Mouse (Mus musculus) adrenal gland (tissue): ENCODE data around the gene Gm9887.

ENCODE experiments used
- intact Hi-C: fragments of 180-260 bp; cut with DNase I; formaldehyde crosslinking; loops from one replicate; pipeline ENCODE4 v1.15.1; 2025
- long read RNA-seq, 2 experiments: library from polyadenylated mRNA; unstranded; transcript quantifications; one replicate each; pipeline ENCODE4 v2.0.0; 2020; ENCODE audit warnings: borderline replicate concordance in 1 of 2; ENCODE audit not compliant: insufficient replicate concordance in 1 of 2

The Gm9887 gene
- long read RNA-seq, experiment 1: 0 reads
- long read RNA-seq, experiment 2, partial matches to known transcripts: 0 of 2 reads
- long read RNA-seq, experiment 2, other reads (novel, unspliced or antisense): 0 of 2 reads

DNA sequence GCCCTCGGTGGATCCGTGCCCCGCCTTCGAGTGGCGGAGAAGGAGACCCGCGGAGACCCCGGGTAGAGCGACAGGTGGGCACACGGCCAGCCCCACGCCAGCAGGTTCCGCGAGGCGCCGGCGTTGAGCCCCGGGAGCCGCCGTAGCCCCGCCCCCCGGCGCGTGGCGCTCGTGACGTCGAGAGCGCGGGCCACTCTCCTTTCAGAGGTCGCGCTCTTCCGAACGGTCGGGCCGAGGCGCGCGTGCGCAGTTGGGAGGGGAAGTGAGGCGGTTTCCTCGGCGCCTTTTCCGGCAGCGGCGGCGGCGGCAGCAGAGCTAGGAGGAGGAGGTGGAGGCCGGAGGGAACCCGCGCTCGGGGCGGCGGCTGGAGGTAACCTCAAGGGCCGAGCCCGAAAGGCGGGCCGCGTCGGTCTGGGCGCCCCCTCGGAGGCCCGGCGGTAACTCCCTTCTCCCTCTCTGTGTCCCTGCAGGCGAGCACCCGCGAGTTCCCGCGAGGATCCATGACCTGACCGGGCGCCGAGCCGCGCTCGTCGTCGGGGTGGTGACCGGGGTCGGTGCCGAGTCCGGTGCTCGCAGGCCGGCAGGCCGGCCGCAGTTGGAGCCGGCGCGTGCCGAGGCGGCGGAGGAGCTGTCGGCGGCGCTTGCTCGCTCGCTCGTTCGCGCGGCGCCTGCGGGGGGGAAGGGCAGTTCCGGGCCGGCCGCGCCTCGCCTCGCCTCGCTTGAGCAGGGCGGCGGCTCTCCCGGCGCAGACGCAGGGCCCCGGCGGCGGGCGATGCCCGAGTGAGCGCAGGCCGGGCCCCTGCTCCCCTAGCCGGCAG, at the start of gene Gm9887, which contains the start of gene Arf6:
TSS of gene Gm9887 (minus strand) at position 605 of the 818 bp plus-strand sequence.
TSS of gene Arf6 (plus strand) at position 297 of the 818 bp plus-strand sequence.
- intact Hi-C loops: loop anchor here (10.0 kb wide), 2 partner anchors 83 to 203 kb away; no protein-coding TSS in a partner anchor

DNA sequence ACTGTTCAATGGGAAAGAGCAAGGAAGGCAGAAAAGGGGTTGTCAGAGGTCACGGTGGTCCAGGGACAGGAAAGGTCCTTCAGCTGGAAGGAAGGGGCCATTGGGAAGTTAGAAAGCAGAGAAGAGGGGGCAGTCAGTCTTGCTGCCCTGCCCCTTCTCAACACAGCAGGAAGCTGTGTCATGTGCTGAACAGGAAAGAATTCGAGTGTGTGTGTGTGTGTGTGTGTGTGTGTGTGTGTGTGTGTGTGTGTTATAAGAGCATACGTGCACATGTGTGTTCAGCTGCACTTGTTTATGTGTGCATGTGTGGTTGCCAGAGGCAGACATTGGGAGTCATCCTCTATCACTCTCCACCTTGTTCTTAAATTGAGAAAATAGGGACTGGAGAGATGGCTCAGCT, 48.5 kb upstream of the Gm9887 start:
- intact Hi-C loops: no loop called here

- intact Hi-C loops: no loop called here
Measured at GRCm38 (mm10) chr12:69419606-69420005, 47.3 kb upstream of the Gm9887 start.

DNA sequence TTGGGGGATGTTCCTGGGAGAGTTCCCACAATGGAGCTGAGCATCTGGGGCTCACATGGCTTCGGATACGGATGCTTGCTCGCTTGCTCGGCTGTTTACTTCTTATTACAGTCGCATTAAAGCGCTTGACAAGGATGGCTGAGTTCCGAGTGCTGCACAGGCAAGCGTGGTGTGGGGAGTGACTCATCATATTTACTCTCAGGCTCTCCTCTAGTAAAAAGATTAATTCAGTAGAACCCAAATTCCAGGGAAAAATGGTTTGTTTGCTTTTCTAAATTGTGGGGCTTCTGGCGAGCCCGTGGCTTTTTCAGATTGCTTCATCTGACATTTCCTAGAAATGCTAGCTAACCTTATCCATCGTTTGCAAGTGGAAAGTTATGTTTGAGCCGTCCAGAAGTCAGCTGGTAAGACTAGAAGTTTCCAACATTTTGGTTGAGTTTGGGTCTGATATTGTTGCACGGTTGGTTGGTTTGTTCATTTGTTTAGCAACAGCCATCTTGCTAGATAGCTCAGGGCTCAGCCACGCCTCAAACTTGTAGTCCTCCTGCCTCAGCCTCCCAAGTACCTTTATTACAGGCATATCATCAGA, 46.9 kb upstream of the Gm9887 start:
- intact Hi-C loops: no loop called here

DNA sequence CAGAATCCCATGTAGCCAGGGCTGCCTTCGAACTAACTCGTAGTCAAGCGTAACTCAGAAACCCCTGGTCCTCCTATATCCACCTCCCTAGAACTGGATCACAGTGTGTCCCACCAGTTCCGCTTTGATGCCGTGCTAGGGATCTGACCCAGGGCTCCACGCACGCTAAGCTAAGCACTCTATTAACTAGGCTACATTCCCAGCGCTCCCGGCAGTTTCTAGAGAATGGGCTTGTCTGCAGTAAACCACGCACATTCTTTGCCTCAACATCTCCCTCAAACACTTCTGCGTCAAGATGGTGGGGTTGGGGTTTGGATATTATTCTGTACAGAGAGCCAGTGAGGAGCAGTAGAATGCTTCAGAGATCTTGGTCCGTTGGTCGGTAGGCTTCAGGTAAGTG, 46.3 kb upstream of the Gm9887 start:
- intact Hi-C loops: no loop called here

DNA sequence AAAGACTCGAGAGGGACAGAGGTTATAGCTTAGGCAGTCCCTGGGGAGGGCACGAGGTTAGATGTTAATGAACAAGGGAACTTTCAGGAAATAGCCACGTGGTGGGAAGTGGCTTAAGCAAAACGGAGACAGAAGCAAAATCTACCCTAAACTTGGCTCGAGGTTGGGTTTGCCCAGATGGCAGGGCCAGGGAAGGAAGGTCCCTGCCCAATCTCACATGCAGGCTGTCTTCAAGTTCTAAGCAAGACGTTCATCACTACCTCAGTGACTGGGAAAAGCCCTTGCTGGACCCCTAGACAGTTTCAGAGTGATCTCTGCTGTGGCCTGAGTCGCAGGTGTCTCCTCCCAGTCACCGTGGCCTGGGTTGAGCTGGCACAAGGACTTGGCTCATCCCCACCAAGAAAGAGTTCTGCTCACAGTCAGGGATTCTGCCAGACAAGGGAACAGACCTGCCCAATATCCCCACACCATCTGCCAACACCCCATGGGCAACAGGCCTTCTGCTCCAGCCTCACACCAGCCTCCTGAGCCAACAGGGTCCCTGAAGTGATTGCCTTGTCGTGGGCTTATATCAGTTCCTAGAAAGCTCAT, 45.5 kb upstream of the Gm9887 start:
- intact Hi-C loops: no loop called here

- intact Hi-C loops: no loop called here
Measured at GRCm38 (mm10) chr12:69416793-69417192, 44.5 kb upstream of the Gm9887 start.

DNA sequence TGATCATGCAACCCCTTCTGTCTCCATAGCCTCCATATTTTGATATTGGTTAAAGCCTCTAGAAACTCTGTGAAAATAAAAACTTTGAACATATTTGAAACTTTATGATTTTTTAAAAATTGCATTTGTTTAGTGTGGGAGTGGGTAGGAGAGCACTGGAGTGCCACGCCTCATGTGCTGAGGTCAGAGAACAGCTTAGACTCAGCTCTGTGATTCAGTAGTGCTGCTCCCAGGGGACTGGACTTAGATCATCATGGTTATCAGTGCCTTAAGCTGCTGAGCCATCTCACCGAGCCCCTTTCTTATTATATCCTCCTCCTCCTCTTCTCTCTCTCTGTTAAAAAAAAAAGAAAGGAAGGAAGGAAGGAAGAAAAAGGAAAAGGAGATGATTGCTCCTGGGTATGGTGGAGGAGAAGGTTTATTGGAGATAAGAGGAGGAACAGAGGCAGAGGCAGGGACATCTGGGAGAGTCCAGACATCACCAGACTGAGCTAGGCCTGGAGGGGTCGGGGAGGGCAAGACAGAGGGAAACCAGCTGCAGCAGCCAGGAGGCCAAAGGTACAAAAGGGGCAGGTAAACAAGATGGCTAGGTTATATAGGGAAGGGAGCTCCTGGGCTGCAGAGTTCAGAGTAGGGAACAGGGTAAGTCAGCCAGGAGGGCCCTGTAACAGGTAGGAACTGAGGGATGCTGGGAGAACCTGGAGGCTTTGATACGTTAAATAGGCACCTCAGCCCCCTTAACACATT, 42.7 kb upstream of the Gm9887 start:
- intact Hi-C loops: no loop called here

- intact Hi-C loops: no loop called here
Measured at GRCm38 (mm10) chr12:69413303-69413702, 41.0 kb upstream of the Gm9887 start.

GRCm38 (mm10) chr12:69411936-69412335, 39.7 kb upstream of the Gm9887 start:
- intact Hi-C loops: no loop called here

DNA sequence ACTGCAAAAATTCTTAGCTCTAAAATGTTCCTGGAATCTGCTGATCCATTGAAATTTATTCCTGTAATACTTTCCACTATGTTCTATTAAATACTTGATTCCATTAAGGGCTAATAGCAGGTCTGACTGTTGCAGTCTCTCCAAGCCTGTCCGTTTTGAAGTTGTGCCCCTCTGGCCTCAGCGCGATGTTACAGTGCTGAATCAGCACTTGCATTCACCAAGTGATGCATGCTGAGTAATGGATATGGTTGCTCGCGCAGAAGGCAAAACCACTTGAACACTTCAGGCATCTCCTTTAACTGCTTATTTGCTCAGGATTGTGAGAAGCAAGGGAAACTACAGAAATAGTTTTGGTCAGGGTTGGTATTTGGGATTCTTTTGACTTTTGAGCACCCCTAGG, 38.5 kb upstream of the Gm9887 start:
- intact Hi-C loops: no loop called here

DNA sequence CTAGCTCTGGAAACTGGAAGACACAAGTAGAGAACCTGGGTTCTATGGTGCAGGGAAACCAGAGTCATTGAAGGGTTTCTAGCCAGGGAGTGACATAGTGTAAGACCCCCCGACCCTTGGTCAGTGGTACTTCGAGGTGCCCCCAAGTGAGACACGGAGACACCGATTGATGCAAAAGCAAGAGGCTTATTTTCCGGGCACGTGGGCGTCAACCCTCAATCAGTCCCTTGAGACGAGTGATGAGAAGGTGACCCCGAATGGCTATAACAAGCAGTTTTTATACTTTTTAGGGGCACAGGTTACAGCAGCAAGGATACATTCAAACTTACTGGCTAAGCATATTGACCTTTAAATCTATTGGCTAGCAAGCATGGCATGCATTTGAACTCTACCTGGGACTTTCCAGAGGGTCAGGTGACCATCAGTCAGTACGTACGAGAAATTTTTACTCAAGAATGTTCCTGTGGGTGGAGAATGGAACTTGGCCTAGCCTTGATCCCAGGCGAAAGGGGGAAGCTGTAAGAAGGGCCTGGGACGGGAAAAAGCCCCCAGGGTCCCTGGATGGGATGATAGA, 30.4 kb upstream of the Gm9887 start:
- intact Hi-C loops: no loop called here

GRCm38 (mm10) chr12:69402100-69402499, 29.8 kb upstream of the Gm9887 start:
- intact Hi-C loops: no loop called here

GRCm38 (mm10) chr12:69400871-69401286, 28.6 kb upstream of the Gm9887 start:
- intact Hi-C loops: no loop called here

DNA sequence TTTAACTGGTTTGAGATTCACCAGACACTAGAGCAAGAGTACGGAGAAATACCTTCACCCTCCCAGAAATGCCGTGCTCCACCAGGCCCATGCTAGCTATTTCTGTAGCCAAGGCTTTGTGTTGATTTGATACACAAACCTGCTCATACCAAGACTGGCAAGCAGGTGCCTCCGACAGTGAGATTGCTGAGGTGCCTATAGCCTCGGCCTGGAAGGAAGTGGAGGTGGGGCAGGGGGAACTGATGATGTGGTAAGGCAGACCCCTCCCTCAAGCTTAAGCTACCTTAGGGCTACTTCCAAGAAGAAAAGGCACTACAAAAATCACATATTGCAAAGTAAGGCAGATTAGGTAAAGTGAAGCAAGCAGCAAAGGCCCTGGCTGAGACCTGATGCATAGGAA, 28.1 kb upstream of the Gm9887 start:
- intact Hi-C loops: no loop called here

GRCm38 (mm10) chr12:69394456-69394855, 22.2 kb upstream of the Gm9887 start:
- intact Hi-C loops: no loop called here

- intact Hi-C loops: no loop called here
Measured at GRCm38 (mm10) chr12:69393076-69393475, 20.8 kb upstream of the Gm9887 start.

GRCm38 (mm10) chr12:69390000-69390698, 17.9 kb upstream of the Gm9887 start:
- intact Hi-C loops: no loop called here

DNA sequence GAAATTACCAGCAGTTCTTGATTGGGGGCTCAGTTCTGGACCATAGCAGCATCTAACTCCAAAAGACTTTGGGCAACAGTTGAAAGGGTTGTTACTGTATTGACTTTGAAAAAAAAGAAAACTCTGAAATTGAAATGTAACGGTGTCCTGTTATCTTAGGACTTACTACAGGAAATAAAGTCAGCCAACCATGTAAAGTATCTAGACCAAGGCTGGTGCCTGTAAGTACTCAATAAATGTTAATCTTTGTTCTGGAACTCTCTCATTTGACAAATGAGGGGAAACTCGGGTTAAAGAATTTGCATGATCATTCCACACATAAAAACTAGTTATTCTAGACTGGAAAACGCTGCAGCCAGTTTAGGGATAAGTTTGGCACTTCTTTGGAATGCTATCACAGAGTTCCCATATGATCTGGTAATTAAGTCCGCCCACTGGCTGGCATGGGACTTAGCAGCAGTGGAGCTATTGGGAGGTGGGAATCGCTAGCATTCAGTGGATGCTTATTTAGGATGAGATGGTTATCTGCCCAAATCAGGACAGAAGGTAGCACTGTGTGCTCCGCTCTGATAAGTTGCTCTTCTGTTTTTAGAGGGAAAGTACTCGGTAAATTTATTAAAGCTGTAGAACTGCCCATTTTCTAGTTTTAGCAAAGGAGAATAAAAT, 17.1 kb upstream of the Gm9887 start:
- intact Hi-C loops: no loop called here

DNA sequence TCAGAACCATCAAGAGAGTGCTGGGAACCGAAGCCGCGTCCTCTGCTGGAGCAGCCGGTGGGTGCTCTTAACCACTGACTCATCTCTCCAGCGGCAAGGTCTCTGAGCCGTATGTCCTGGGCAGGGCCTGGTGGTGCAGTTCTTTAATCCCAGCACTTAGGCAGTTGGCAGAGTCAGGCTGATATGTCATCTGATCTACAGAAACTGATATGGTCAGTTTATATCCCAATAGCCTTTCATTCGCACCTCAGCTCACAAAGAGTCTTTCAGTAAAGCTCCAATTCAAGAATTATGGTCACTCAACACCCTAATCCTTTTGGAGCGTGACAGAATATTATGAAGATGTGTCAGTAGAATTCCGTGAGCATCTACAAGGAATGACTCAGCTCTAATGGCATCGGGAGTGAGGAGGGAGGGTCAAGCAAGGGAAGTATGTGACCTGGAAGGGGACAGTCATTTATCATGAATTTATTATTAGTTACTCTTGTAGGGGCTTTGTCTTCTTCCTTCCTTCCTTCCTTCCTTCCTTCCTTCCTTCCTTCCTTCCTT, 16.1 kb upstream of the Gm9887 start:
- intact Hi-C loops: no loop called here
